Mouse (Mus musculus) liver, embryonic 14.5 days (tissue): ENCODE data around the gene Cebpb.

ENCODE experiments used
- CTCF ChIP-seq: IDR thresholded peaks from 2 replicates; pipeline ENCODE4 v1.5.1; 2016; ENCODE audit warnings: antibody characterized with exemption, low read depth, control low read depth
- EP300 ChIP-seq: IDR thresholded peaks from 2 replicates; pipeline ENCODE4 v1.6.1; 2016; ENCODE audit warnings: antibody characterized with exemption, low read depth

GRCm38 (mm10) chr2:167697902-167698301 lies 9.2 kb downstream of the Cebpb start:
- no peak for TF ChIP-seq CTCF
- no peak for TF ChIP-seq EP300
